Mouse (Mus musculus) heart, embryonic 14.5 days (tissue): ENCODE results near the gene Mtss1l. TPM values are rescaled to one million over a fixed set of nuclear protein-coding genes. Genes with fewer than 3 reads are reported as not detected.
A peak's percentile ranks its signal among the peaks of the same experiment; 100 is the strongest.
"Not testable (repeated sequence)": the region's sequence is repeated elsewhere in the genome, so short reads cannot be mapped to it uniquely, and the experiment has no call there.

ENCODE experiments used
- ATAC-seq: fragments of 200-750 bp; cut with Nextera tagmentation; 2 replicates; pipeline ENCODE4 v1.8.0; 2017; ENCODE audit warnings: low read depth, moderate TSS enrichment; ENCODE audit not compliant: insufficient number of reproducible peaks, insufficient read depth, low FRiP score
- H3K27ac ChIP-seq, 2 experiments: fragments of 200-500 bp in 1 of 2; fragments of 300-500 bp in 1 of 2; sonication (generic) in 1 of 2; replicated peaks in 1 of 2; 2 replicates each; pipeline ENCODE4 v1.5.1; 2012 to 2014; ENCODE audit warnings: low read depth in 2 of 2, low read length in 2 of 2, control low read depth in 1 of 2, mild to moderate bottlenecking in 1 of 2, mixed read lengths in 1 of 2; ENCODE audit not compliant: control insufficient read depth in 1 of 2, insufficient read depth in 1 of 2
- H3K27me3 ChIP-seq: fragments of 300-500 bp; sonication (generic); 2 replicates; pipeline ENCODE4 v1.6.1; 2014; ENCODE audit warnings: mild to moderate bottlenecking, low read length, control low read depth; ENCODE audit not compliant: control insufficient read depth, insufficient read depth
- H3K36me3 ChIP-seq: fragments of 300-500 bp; sonication (generic); 2 replicates; pipeline ENCODE4 v1.6.1; 2014; ENCODE audit warnings: mild to moderate bottlenecking, control low read depth, low read length, mixed read lengths; ENCODE audit not compliant: control insufficient read depth, insufficient read depth
- H3K4me1 ChIP-seq, 2 experiments: fragments of 200-500 bp in 1 of 2; fragments of 300-500 bp in 1 of 2; sonication (generic) in 1 of 2; 2 replicates each; pipeline ENCODE4 v1.6.1; 2012 to 2014; ENCODE audit warnings: low read length in 2 of 2, control low read depth in 1 of 2, mixed read lengths in 1 of 2; ENCODE audit not compliant: control insufficient read depth in 2 of 2, insufficient read depth in 2 of 2
- H3K4me2 ChIP-seq: fragments of 300-500 bp; sonication (generic); 2 replicates; pipeline ENCODE4 v1.6.1; 2014; ENCODE audit warnings: mild to moderate bottlenecking, low read length
- H3K4me3 ChIP-seq, 2 experiments: fragments of 200-500 bp in 1 of 2; fragments of 300-500 bp in 1 of 2; sonication (generic) in 1 of 2; 2 replicates each; pipeline ENCODE4 v1.5.1; 2012 to 2014; ENCODE audit warnings: low read length in 2 of 2, mild to moderate bottlenecking in 2 of 2, control low read depth in 1 of 2, low read depth in 1 of 2, moderate library complexity in 1 of 2; ENCODE audit not compliant: control insufficient read depth in 1 of 2, insufficient read depth in 1 of 2
- H3K9ac ChIP-seq: fragments of 300-500 bp; sonication (generic); 2 replicates; pipeline ENCODE4 v1.6.1; 2014; ENCODE audit warnings: mild to moderate bottlenecking, low read length
- H3K9me3 ChIP-seq: fragments of 300-500 bp; sonication (generic); 2 replicates; pipeline ENCODE4 v1.6.1; 2016; ENCODE audit warnings: low read length, control low read depth; ENCODE audit not compliant: control insufficient read depth
- WGBS: fragments of 180-500 bp; shearing (Covaris S2); extraction: QIAGEN DNeasy Blood & Tissue Kit; methylation state at CpG from one replicate; pipeline ENCODE4 v1.1.7; 2014; 5-methylcytosine and 5-hydroxymethylcytosine counted together
- polyA plus RNA-seq: library from polyadenylated mRNA; unstranded; fragments of >200 nt; fragmentation: Nextera tagmentation; extraction: Ambion mirVana; gene quantifications from 2 replicates; pipeline ENCODE4 v1.2.1, GENCODE M21; 2014

Mtss1l gene
- polyA plus RNA-seq, 1 experiment from 2014 or later, result 17.6 TPM

- no peaks in the 10 kb centered on the region for H3K36me3 ChIP-seq
- no peak overlapping the region for H3K4me2 ChIP-seq
- no peak overlapping the region for H3K4me3 ChIP-seq
- 73% methylated on average over 13 of the region's 13 CpGs for WGBS
- 0 out of 2 replicates have a peak, but pooled peaks have one; percentile 66 for ATAC-seq
- peaks cover 3% of the 10 kb centered on the region; the same call in 1 of the 2 replicates for H3K9me3 ChIP-seq
- H3K27me3 ChIP-seq, result no peaks in the 10 kb centered on the region
- H3K27ac ChIP-seq, result no peak overlapping the region
- H3K4me1 ChIP-seq, result no peaks in the 10 kb centered on the region
- no peak overlapping the region for H3K9ac ChIP-seq
Observed at GRCm38 (mm10) chr8:110779924-110780718, 58.8 kb downstream of the Mtss1l start.

DNA sequence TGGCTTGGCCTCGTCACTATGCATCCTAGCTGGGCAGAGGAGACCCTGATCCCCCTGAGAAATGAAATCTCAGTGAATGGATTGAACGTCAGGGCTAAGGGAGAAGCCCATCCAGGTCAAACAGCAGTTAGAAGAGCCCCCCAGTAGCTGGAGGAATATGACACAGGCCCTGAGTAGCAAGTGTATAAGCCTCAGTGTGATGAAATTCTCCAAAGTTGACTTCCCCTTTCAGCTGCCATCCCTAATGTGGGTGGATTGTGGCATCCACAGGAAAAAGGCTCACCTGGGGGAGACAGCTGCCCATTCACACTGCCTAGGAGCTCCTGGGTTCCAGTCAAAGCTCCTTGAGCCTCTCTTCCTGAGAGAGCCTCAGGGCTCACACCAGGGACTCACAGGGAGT is 64.1 kb downstream of the Mtss1l start:
- 61% methylated on average over 2 of the region's 2 CpGs for WGBS
- Histone ChIP-seq H3K4me1 (peaks cover 0 to 5% of the 10 kb centered on the region in 2 experiments; a peak in 1 of 4 replicates), H3K4me3 (no peak overlapping the region), H3K9me3 (no peaks in the 10 kb centered on the region), H3K36me3 (no peaks in the 10 kb centered on the region), H3K27ac (no peak overlapping the region), H3K4me2 (no peak overlapping the region), H3K27me3 (no peaks in the 10 kb centered on the region), H3K9ac (no peak overlapping the region)
- ATAC-seq, result no peak

- H3K27ac ChIP-seq, H3K36me3 ChIP-seq, H3K4me1 ChIP-seq, H3K9me3 ChIP-seq, H3K27me3 ChIP-seq, H3K9ac ChIP-seq, H3K4me3 ChIP-seq, H3K4me2 ChIP-seq, ATAC-seq: not testable (repeated sequence)
- WGBS, result 72% methylated on average over 7 of the region's 7 CpGs
Observed at GRCm38 (mm10) chr8:110786501-110786900, 65.2 kb downstream of the Mtss1l start.

DNA sequence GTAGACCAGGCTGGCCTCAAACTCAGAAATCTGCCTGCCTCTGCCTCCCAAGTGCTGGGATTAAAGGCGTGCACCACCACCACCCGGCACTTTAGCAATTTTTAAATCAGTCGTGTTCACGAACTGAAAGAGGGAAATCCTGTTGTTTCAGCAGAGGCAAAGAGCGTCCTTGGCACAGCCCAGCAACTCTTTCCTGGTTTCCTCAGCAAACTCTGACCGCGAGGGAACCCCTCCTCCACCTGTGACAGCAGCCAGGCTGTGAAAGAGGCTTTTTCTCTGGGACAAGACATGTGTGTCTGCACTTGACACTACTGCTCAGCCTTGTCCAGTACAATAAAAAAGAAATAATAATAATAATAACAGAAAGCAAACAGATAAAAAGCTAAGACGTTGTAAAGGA is 65.7 kb downstream of the Mtss1l start:
- no peak overlapping the region for H3K4me3 ChIP-seq
- no peaks in the 10 kb centered on the region for H3K9me3 ChIP-seq
- no peaks in the 10 kb centered on the region for H3K27me3 ChIP-seq
- ATAC-seq, result no peak
- no peak overlapping the region for H3K4me2 ChIP-seq
- peaks cover 0 to 5% of the 10 kb centered on the region in 2 experiments; a peak in 1 of 4 replicates for H3K4me1 ChIP-seq
- H3K27ac ChIP-seq, result no peak overlapping the region
- no peak overlapping the region for H3K9ac ChIP-seq
- 66% methylated on average over 8 of the region's 8 CpGs for WGBS
- H3K36me3 ChIP-seq, result no peaks in the 10 kb centered on the region

- no peak for ATAC-seq
- no peaks in the 10 kb centered on the region for H3K36me3 ChIP-seq
- H3K27me3 ChIP-seq, result no peaks in the 10 kb centered on the region
- no peaks in the 10 kb centered on the region for H3K9me3 ChIP-seq
- peaks cover 0 to 5% of the 10 kb centered on the region in 2 experiments; a peak in 1 of 4 replicates for H3K4me1 ChIP-seq
- H3K4me3 ChIP-seq, result no peak overlapping the region
- 81% methylated on average over 9 of the region's 9 CpGs for WGBS
- no peak overlapping the region for H3K9ac ChIP-seq
- no peak overlapping the region for H3K27ac ChIP-seq
- no peak overlapping the region for H3K4me2 ChIP-seq
Observed at GRCm38 (mm10) chr8:110787411-110787954, 66.2 kb downstream of the Mtss1l start.

DNA sequence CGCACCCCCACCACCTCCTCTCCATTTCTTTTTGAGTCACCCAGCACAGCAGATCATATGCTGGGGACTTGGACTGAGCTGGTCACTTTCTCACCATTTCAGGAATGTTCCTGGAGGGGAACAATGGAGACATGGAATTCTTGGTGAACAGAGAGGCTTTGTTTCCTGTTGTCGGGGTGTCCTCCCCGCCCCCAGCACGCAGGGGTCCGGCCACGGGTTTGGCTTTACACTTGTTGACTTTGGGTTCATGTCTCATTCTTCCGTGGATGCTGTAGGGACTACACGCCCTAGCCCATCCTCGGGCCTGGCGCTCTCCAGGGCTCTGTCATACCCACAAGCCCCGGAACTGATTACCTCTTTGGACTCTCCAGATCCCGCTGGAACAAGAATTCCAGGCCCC is 67.7 kb downstream of the Mtss1l start:
- WGBS, result 50% methylated on average over 12 of the region's 12 CpGs
- no peak overlapping the region for H3K9ac ChIP-seq
- no peaks in the 10 kb centered on the region for H3K27me3 ChIP-seq
- no peak overlapping the region for H3K4me2 ChIP-seq
- H3K4me1 ChIP-seq, result peaks cover 6 to 11% of the 10 kb centered on the region in 2 experiments
- ATAC-seq, result no peak
- H3K9me3 ChIP-seq, result no peaks in the 10 kb centered on the region
- H3K4me3 ChIP-seq, result no peak overlapping the region
- H3K27ac ChIP-seq, result 0 out of 4 replicates have a peak overlapping the region, but pooled peaks of 1 of the 2 experiments have one; percentile 19
- H3K36me3 ChIP-seq, result no peaks in the 10 kb centered on the region

- H3K4me3 ChIP-seq, result no peak overlapping the region
- H3K27ac ChIP-seq, result 0 out of 4 replicates have a peak overlapping the region, but pooled peaks of 1 of the 2 experiments have one; percentile 19
- H3K9ac ChIP-seq, result no peak overlapping the region
- H3K4me2 ChIP-seq, result no peak overlapping the region
- H3K4me1 ChIP-seq, result peaks cover 6 to 11% of the 10 kb centered on the region in 2 experiments
- 45% methylated on average over 12 of the region's 12 CpGs for WGBS
- H3K9me3 ChIP-seq, result no peaks in the 10 kb centered on the region
- no peaks in the 10 kb centered on the region for H3K27me3 ChIP-seq
- ATAC-seq, result no peak
- no peaks in the 10 kb centered on the region for H3K36me3 ChIP-seq
Observed at GRCm38 (mm10) chr8:110789571-110789970, 68.3 kb downstream of the Mtss1l start.
